Mouse (Mus musculus) urinary bladder, adult 2 months (tissue): ENCODE measurements around the gene Rrp9. TPM values are rescaled to one million over a fixed set of nuclear protein-coding genes. Genes with fewer than 3 reads are reported as not detected.

ENCODE experiments used
- DNase-seq: peaks from one replicate; pipeline ENCODE4 v3.0.0; 2022; ENCODE audit warnings: low spot score
- polyA plus RNA-seq: library from polyadenylated mRNA; depleted of rRNA; stranded (reverse); fragments of >200 nt; gene quantifications from 2 replicates; pipeline ENCODE4 v1.2.3, GENCODE M21; 2012

Gene Rrp9
- polyA plus RNA-seq, 1 experiment: 31.0 TPM

DNA sequence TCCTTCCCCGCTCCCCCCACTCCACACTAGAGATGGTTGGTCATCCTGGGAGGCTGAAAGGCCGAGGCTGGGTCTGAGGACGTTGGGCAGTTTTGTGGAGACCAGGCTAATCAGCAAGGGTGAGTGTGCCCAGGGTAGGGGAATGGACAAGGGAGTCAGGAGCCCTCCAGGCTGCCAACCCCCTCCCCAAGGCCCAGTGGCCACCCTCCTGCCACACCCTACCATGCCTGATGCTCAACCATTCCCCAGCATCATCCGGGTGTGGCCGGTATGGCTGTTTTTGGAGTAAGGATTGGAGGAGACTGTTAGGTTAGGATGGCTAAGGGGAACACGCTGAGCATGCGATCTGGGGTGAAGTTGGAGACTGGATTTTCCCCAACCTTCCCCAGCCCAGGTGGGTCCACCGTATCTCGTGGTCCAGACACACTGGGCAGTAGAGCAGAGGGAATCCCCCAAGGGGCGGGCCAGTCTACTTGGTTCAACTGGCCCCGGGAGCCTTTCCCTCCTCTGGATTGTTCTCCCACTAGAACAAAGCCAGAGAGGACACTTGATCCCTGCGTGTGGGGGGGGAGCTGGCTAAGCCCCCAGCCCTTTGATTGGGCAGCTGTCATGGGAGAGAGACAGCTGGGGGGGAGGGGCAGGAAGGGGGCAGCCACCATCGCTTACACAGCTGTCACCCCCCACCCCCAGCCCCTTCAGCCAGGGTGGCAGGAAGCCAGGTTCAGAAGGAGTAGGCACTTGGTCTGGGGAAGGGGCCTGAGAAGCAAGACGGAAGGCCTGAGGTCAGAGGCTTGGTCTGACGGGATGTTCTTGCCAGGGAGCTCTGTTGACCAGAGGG, 19.2 kb upstream of the Rrp9 start:
- no peak for DNase-seq

DNA sequence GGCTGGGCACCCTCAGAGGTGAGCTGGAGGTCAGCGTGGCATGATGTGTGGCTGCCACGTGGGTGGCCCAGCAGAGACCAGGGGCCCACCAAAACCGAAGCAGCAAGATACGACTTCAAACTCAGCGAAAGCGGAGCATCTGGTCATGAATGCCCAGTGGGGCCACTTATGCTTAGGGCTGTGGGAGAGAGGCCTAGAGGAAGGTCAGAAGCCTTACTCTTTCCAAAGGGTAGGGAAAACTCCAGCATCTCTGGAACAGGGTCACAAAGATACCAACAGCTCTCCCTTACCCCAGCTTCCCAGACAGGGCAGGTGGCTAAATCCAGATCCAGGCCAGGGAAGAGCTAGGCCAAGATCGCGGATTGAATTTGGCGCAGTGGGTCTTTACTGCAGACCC, 18.6 kb upstream of the Rrp9 start:
- no peak for DNase-seq

DNA sequence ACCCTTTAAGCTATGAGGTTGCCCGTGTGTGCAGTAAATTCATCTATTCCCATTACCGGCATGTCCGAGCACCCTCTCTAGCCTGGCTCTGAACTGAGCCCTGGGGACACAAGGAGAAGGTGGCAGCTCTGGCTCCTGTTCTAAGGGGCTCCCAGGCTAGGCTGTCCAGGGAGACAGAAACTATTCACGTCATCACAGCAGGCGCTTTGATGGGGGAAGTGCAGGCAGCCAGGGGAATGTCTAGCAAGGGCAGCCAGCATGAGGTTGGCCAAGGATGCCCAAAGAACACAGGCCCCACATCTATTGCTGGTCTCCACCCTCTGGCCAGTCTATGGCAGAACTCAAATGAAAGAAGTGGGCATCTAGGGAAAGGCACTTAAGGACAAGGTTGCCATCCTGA, 17.8 kb upstream of the Rrp9 start:
- DNase-seq: no peak

DNA sequence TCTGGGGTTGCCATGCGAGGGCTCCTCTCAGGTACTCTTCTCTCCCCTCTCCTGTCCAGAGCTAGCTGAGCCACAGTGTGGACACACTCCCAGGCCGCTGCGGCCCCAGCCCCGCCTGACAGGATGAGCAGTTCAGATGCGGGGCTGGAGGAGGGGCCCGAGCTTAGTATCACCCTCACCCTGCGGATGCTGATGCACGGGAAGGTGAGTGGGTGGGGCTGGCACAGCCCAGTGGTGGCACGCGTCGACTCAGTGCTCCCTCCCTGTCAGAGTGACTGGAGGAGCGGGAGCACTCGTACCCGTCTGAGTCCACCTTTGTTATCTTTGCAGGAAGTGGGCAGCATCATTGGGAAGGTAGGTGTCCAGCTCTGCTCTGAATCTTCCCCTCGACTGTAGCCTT, 15.8 kb upstream of the Rrp9 start:
- no peak for DNase-seq

DNA sequence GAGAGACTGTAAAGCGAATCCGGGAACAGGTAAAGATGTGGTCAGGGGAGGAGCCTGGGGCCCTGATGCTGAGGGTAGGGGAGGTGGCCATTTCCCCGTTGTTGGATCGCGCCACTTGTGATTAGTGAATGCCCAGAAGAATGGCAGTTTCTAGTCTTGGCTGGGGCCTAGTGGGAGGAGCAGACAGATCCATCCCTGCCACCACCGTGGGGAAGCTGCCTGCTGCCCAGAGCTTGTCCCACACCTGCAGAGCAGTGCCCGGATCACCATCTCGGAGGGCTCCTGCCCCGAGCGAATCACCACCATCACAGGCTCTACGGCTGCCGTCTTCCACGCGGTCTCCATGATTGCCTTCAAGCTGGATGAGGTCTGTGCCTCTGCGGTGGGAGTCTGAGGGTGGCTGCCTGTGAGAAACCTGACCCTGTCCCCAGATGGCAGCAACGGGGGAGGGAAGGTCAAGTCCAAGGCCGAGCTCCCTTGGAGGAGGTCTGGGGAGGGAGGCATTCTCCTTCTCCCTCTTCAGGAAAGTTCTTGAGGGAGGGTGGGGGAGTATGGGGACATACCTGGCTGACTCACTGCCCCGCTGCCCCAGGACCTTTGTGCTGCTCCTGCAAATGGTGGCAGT, 15.2 kb upstream of the Rrp9 start:
- no peak for DNase-seq

DNA sequence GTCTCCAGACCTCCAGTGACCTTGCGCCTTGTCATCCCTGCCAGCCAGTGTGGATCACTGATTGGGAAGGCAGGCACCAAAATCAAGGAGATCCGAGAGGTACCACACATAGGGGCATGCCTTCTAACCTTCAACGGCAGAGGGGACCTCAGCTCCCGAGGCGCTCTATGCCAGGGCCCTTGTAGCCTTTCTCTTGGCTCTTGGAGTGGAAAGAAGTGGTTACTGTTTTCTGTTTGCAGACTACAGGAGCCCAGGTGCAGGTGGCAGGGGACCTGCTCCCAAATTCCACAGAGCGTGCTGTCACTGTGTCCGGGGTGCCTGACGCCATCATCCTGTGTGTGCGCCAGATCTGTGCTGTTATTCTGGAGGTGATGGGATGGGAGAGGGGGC, 14.7 kb upstream of the Rrp9 start:
- no peak for DNase-seq

DNA sequence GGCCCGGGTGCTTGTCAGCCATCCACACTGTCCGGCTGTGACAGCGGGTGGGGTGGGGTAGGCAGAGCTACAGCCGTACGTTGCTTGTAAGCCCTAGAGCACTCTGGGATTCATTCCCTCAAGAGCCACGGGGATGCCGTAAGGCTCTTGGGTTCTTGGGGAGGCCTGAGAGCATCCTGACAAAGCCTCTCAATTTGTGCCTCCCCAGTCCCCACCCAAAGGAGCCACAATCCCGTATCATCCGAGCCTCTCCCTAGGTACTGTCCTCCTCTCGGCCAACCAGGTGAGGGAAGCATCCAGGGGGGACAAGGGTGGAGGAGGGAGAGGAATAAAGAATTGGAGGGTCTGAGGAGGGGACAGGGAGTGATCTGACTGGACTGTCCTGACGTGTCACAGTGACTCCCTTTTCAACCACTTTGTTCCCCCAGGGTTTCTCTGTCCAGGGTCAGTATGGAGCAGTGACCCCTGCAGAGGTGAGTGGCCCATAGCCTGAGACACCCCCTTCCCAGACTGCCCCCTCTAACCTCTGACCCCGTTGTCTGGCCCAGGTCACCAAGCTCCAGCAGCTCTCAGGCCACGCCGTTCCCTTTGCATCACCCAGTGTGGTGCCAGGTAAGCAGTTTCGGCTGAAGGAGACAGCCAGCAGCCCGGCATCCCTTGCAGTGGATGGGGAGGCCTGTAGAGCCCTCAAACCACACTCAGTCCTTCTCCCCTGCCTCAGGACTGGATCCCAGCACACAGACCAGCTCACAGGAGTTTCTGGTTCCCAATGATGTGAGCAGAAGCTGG, 13.9 kb upstream of the Rrp9 start:
- no peak for DNase-seq

DNA sequence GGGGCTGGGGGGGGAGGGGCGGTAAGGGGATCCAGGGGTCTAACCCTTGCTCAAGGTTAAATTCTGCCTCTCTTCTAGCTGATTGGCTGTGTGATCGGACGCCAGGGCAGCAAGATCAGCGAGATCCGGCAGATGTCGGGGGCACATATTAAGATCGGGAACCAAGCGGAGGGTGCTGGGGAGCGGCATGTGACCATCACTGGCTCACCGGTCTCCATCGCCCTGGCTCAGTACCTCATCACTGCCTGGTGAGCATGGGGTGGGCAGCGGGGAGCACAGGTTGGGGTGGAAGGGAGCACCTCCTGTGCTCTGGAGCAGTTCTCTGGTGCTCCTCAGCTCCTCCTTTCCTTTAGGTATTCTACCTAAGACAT, 13.3 kb upstream of the Rrp9 start:
- no peak for DNase-seq

DNA sequence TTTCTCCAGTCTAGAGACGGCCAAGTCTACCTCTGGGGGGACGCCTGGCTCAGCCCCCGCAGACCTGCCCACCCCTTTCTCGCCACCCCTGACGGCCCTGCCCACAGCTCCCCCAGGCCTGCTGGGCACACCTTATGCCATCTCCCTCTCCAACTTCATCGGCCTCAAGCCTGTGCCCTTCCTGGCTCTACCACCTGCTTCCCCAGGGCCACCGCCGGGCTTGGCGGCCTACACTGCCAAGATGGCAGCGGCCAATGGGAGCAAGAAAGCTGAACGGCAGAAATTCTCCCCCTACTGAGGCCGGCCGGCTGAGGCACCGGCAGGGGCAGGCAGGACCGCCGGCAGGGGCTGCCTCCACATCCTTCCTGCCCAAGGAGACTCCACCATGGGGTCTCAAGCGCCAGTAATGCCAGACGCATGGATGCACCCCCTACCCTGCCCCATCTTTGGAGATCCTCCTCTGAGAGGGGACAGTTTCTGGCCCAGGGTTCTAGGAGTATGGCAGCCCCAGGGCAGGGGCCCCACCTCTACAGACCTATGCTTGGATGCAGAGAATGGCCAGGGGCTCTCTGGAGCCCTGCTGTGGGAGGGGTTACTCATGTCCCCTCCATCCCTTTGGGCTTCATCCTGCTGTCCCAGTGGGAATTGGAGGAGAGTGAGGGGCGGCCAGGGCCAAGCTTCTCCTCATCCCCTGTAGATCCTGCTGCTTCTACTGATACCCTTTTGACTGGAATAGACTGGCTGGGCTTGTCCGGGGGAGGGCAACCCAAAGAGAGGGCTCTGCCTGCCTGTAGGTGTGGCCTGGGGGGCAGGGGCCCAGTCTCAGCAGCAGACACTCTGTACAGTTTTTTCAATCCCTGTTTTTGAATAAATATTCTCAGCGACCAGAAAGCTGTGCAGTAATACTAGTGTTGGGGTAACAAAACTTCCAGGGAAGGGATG, 12.4 kb upstream of the Rrp9 start:
- DNase-seq: no peak

DNA sequence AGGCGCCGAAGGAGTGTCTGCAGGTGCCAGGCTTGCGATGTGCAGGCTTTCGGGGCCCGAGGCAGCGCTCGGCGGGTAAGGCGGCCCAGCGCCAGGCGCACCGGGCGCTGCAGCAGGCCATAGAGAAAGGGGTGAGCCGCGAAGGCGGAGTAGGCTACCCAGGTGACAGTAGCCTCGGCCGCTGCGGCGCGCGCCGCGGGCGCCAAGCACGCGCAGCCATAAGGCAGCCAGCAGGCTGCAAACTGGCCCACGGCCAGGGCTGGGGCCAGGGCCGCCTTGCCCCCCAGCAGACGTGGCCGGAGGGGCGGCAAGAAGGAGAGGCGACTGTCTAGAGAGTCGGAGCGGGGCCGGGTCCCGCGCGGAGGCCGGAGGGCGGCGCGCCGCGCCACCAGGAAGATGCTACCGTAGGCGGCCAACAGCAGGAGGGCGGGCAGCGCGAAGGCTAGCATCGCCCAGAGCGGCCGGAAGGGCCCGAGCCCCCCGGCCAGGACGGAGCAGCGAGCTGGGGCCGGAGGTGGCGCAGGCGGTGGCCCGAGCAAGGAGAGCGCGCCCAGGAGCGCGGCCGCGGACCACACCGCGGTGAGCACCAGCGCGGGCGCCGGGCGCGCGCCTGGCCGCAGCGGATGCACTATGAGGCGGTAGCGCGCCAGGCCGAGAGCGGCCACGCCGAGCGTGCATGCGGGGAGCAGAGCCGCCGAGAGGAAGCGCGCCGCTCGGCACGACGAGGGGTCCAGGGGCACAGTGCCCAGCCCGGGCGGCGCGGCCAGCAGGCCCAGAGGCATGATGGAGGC, 10.8 kb upstream of the Rrp9 start:
- DNase-seq: no peak

DNA sequence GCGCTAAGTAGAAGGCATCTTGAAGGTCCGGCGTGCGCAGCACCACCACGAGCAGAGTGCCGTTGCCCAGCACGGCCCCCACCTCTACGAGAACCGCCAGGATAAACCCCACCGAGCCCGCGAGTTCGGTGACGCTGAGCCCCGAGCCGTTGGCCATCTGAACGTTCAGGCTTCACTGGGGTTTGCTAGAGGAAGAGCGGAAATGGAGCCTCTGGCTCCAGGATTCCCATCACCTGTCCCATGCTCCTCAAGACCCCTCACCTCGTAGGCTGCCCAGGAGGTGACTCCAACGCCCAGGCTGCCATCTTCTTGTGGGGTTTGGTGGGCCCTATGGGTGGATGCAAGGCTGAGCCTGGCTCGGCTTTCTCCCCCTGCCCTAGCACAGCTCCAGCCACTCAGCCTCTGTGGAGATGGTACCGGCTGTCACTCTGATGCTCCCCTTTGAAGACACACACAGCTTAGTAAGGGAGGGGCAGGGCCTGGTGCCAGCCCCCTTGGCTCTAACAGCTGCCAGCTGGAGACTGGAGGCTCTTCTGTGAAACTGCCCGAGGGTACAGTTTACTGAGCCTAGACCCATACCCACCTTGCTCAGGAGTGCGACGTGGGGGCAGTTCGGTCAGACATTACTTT, 10.1 kb upstream of the Rrp9 start, which contains the start of gene Gpr62:
Gene Gpr62 (minus strand): TSS at position 368 of the 630 bp plus-strand sequence.
- DNase-seq: no peak

DNA sequence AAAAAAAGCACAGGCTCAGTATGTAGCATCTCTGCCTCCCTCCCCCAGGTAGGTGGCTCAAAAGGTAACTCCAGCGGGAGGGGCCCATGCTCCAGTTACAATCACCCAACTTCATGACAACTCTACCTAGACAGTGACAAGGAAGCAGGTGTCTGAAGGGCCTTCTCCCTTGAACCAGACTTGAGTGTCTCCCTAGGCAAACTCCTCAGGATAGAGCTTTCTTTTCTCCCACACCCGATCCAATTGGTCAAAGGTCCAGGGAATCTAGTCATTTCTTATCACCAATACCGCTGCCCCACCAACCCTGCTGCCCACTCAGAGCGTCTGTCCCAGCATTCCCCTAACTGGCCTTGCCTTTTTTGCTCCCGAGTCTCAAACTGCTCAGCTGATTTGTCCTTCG, 9.0 kb upstream of the Rrp9 start:
- DNase-seq: no peak

DNA sequence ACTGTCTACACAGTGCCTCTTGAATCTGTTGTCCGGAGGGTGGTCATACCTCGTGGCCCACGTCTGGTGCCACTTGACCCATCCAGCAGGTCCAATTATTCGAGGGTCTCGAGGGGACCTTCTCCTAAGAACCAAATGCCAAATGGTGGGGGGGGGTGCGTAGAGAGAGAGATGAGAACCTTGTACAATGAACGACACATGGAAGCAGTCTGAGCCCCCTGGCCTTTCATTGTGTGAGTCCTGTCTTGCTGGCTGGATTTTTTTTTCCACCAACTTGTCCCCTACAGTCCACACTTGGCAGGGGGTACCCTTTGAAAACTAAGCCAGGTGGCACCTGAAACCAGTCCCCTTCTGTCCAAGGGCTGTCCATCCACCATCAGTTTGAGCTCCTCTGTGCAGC, 8.0 kb upstream of the Rrp9 start:
- DNase-seq: no peak

DNA sequence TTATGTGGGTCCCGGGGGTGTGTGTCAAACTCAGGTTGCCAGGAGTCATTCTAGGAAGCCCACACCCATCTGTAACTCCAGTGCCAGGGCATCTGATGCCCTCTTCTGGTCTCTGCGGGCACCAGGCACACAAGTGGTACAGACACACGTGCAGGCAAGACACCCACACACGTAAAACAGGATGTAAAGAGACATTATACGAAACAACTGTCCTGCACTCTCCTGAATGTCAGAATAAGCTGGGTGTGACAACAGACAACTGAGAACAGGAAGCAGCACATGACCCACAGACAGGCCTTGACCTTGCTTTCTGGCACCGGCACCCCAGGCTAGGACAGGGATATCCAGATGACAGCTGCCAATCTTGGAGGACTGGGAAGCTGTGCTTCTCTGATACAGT, 6.4 kb upstream of the Rrp9 start:
- DNase-seq: no peak

DNA sequence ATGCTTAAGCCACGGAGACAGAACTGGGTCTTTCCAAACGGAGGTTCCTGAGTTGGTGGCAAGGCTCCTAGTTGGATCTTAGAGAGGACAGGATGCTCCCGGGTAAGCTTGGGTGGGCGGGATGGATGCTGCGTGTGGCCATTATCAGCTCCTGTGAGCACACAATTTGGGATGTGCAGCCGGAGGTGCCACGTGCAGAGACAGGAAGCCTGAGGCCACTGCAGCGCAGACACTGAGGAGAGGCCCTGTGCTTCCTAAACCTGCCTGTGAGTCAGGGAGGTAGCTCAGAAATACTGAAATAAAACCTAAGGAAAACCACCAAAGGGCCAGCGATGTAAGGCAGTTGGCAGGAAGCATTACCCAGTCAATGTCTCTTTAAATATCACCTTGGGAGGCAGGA, 6.0 kb upstream of the Rrp9 start:
- DNase-seq: no peak

DNA sequence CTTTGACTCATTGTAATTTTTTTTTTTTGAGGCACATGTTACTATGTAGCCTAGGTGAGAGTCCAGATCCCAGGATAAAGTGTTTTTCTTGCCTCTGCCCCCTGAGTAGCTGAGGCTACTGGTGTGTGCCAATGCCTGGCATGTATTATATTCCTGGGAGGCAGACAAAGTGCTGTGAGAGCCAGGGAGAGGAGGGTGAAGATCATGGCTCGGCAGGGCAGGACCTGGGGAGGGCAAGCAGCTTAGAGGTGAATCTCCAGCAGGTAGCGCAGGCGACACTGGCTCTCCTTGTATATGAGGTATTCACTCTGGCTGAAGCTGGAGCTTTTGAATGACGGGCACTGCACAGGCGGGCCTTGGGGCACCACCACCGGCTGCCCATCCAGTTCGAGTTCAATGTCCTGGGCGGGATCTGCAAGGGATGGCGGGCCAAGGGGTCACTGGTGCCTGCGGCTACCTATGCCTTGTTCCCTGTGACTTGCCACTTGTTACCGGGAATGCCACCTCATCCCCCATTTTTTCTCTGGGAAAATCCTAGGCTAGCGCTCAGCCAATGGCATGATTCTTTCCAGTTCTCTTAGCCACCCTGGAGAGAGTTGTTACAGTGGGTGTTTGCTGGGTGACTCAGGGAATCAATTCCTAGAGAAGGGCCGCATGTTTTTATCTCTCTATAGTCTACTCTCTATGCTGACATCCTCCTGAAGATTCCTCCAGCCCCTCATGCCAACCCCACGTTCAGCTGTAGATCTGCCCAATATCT, 4.6 kb upstream of the Rrp9 start:
- no peak for DNase-seq

DNA sequence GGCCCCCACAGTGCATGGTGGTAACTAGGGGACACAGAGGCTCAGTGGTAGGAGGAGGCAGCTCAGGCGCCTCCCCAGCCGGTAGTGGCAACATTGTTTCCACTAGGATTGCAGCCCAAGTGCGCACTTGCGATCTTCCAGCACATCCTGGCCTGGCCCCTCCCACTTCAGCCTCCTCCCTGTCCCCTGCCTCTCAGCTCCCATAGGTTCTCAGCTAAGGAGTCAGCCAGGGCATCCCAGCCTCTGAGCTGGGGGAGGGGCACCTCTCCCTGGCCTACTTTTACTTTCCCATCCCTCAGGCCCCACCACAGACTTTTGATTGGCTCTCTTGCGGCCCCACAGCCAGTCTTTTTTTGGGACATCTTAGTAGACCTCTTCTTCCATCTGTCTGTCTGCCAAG, 3.9 kb upstream of the Rrp9 start:
- DNase-seq: no peak

DNA sequence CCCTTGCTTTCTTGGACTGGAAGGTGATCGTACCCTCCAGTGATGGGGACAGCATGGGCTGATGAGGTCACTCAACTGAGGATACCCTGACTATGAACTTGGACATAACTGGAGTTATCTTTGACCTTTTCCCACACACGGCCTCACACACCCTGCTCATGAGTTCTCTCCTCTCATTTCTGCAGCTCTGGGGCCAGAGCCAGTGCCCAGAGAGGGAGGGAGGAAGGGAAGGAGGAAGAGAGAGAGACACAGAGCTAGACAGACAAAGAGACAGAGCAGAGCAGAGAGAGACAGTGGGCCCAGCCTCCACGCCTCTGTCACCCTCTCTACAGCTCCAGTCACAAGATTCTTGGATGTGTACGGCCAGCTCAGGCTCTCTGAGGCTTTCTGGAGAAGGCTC, 3.4 kb upstream of the Rrp9 start:
- DNase-seq: no peak

DNA sequence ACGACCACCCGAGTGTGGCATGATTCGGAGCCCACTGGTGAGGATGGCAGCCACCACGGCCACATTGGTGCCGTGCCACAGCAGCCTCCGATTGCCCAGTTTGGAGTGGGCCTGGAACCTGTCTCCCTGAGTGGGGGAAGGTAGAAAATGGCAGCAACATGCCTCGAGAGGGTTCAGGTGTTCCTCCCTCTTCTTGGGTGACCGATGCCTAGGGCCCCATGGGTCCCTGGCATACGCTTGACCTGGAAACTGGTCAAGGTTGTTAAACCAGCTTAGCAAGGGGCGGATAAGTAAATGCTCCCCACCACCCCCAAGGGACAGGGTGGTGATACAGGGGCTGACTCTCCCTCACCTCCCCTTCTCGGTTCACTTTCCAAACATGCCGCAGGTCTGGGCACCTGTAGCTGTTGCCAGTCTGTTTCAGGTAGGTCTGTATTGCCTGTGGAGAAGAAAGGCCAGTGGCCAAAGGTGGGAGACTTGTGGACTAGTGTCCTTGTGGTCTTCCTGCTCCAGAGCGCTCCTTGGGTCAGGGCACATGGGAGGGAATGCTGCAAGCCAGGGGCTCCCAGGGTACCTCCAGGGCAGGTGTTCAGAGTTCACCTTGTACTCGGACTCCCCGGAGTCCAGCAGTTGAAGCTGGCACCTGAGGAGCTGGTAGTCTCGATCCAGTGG, 2.5 kb upstream of the Rrp9 start:
- DNase-seq: peak; percentile 25
